Mouse (Mus musculus) megakaryocyte, embryonic 14.5 days (primary cell): ENCODE data around the gene Clybl. TPM values are rescaled to one million over a fixed set of nuclear protein-coding genes. Genes with fewer than 3 reads are reported as not detected.

Source experiments
- H3K27me3 ChIP-seq: replicated peaks from 2 replicates; pipeline ENCODE3; 2012; ENCODE audit warnings: inconsistent platforms
- H3K36me3 ChIP-seq: replicated peaks from 2 replicates; pipeline ENCODE3; 2012; ENCODE audit warnings: low read length, inconsistent platforms, mixed read lengths
- H3K4me1 ChIP-seq: 2 replicates; pipeline ENCODE4 v1.6.1; 2012; ENCODE audit warnings: inconsistent platforms
- H3K4me3 ChIP-seq: replicated peaks from 2 replicates; pipeline ENCODE3; 2012; ENCODE audit warnings: moderate library complexity, mild to moderate bottlenecking, inconsistent platforms
- H3K9me3 ChIP-seq: 2 replicates; pipeline ENCODE4 v1.6.1; 2012; ENCODE audit warnings: inconsistent platforms
- FLI1 ChIP-seq: IDR thresholded peaks from 2 replicates; pipeline ENCODE4 v1.6.1; 2012; ENCODE audit warnings: low read length, inconsistent platforms, mixed read lengths
- GATA1 ChIP-seq: IDR thresholded peaks from 3 replicates; pipeline ENCODE4 v1.6.1; 2012; ENCODE audit warnings: mixed read lengths, low read length, inconsistent platforms, borderline replicate concordance
- polyA plus RNA-seq: library from polyadenylated mRNA; stranded (reverse); fragments of >175 nt; gene quantifications from 2 replicates; pipeline ENCODE4 v1.2.3, GENCODE M21; 2012; ENCODE audit warnings: low replicate concordance; ENCODE audit not compliant: insufficient read depth

Gene Clybl
- polyA plus RNA-seq, 1 experiment, result 8.3 TPM

DNA sequence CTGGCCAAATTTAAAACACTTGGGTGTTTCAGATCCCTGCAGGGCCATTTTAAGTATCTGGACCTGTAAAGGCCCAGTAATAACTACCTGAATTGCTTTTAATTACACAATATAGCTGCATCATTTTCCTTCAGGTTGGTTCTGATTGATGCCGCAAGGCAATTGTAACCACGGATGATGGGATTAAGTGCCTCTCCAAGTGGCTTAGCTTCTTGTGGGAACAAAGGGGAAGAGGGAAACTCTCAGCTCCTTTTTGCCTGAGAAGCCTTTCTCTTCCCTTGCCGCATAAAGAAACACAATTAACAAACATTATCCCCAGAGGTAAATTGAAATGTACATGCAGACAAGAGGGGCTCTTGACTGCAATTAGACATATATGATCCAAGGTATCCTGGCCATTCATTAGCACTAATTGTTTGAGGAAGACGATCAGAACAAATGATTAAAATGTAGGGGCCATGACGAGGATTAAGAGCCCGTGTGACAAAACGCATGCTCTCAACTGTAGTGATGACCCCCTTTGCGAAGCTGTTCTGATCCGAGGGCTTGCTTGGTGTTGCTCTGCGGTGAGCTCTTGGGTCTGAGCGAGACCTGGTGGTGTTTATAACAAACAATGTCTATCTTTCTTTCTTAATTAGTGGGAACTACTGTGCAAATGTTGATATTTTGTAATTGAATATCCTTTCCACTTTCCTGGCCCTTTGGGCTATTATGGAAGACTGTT lies 116.0 kb downstream of the Clybl start:
- Histone ChIP-seq H3K4me3 (no peak overlapping the region), H3K27me3 (no peaks in the 10 kb centered on the region), H3K4me1 (no peaks in the 10 kb centered on the region), H3K9me3 (no peaks in the 10 kb centered on the region), H3K36me3 (no peaks in the 10 kb centered on the region)
- TF ChIP-seq GATA1 (no peak), FLI1 (no peak)

DNA sequence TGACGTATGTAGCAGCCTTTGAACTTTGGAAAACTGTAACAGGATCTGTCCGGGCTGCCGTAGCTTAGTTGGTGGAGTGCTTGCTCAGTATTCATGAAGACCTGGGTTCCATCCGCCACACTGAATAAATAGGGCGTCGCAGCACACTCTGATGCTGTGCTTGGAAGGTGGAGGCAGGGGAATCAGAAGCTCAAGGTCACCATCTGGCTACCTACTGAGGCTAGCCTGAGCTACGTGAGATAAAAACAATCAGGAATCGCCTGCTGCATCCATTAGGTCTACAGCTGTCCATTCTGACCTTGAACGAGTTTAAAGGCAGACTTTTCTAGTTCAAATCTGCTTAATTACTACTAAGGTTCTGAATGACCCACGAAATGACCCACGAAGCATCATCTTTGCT lies 118.8 kb downstream of the Clybl start:
- no peaks in the 10 kb centered on the region for H3K27me3 ChIP-seq
- no peak overlapping the region for H3K4me3 ChIP-seq
- TF ChIP-seq GATA1 (no peak), FLI1 (no peak)
- no peaks in the 10 kb centered on the region for H3K4me1 ChIP-seq
- no peaks in the 10 kb centered on the region for H3K36me3 ChIP-seq
- no peaks in the 10 kb centered on the region for H3K9me3 ChIP-seq

DNA sequence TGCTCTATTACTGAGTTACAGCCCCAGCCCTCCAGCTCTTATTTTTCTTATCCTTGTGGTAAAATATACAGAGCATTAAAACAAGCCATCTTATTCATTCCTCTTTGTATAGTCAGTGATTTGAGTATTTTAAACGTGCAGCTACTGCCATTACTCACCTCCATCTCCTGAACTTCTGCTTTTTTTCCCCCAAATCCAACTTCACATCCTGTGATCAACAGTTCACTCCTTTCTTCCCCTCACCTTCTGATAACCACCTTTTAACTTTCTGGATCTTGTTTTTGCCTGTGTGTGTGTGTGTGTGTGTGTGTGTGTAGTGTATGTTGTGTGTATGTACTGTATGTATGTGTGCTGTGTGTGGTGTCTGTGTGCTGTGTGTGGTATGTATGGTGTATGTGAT lies 122.3 kb downstream of the Clybl start:
- TF ChIP-seq GATA1 (no peak), FLI1 (no peak)
- peaks cover 13% of the 10 kb centered on the region for H3K9me3 ChIP-seq
- no peaks in the 10 kb centered on the region for H3K4me1 ChIP-seq
- H3K36me3 ChIP-seq, result no peaks in the 10 kb centered on the region
- no peak overlapping the region for H3K4me3 ChIP-seq
- no peaks in the 10 kb centered on the region for H3K27me3 ChIP-seq

DNA sequence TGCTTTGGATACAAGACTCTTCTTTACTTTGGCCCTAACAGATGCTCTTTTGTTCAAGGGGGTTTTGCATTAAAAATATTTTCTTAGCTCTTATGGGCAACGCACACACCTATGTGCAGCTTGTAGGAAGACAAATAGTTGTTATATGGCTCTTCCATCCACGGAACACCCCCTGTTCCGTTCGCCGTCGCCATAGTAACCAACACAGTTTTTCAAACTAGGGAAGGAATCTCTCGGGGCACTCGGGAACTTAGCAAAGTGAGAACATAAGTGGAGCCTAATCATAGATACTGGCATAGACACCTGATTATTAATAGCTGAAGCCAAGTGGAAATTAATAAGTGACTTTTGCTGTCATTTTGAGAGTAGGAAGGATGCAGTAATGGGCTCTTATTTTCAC lies 123.6 kb downstream of the Clybl start:
- Histone ChIP-seq H3K4me1 (no peaks in the 10 kb centered on the region), H3K9me3 (peaks cover 13% of the 10 kb centered on the region), H3K4me3 (no peak overlapping the region), H3K27me3 (no peaks in the 10 kb centered on the region), H3K36me3 (no peaks in the 10 kb centered on the region)
- TF ChIP-seq GATA1, result no peak
- TF ChIP-seq FLI1, result no peak

DNA sequence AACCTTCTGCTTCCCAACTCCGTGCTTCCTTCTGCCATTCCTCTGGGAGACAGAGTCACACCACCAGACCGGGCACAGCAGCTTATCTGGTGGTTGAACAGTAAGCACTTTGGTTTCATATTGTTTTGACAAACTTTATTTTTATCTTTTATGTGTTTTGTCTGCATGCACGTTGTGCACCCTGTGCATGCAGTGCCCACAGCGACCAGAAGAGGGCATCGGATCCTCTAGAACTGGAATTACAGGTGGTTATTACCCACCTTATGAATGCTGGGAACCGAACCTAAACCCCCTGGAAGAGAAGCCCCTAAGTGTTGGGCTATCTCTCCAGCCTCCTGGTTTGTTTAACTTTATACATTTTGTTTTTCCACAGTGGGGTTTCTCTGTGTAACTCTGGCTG lies 130.9 kb downstream of the Clybl start:
- Histone ChIP-seq H3K4me1 (no peaks in the 10 kb centered on the region), H3K36me3 (no peaks in the 10 kb centered on the region), H3K27me3 (no peaks in the 10 kb centered on the region), H3K4me3 (no peak overlapping the region), H3K9me3 (peaks cover 18% of the 10 kb centered on the region)
- TF ChIP-seq GATA1, result no peak
- no peak for TF ChIP-seq FLI1

DNA sequence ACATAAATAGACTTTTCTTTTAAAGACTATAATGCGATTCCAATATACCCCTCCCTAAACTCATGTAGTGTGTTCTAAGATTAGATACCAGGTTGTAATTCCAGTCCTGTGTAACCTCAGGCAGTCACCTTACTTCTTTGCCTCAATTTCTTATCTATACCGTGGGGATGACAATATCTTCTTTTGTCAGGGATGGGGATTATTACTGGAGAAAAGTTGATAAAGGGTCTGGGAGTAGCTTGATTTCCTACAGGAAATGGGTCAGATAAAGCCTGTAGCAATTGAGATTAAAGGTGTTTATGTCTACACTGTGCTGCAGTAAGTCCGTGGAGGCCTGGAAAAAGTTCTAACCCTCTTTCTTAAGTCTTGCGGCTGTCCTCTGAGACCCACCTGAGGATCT lies 131.8 kb downstream of the Clybl start:
- H3K27me3 ChIP-seq, result no peaks in the 10 kb centered on the region

DNA sequence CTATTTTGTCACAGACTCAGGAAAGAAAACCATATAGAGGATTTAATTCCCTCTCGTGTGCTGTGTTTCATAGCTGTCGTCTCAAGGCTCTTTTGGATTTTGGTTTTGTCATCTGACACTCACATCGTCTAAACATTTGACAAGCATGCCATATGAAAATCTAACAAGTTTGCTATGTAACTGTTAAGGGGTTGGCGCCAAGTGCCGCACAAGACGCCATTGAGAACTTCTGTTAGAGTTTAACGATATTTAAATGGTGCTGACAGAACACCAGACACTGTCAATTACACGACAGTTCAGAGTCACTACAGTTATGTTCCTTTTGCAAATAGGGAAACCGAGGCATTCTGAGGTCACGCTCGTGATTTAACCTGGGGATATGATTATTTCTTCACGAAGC lies 134.2 kb downstream of the Clybl start:
- H3K27me3 ChIP-seq, result no peaks in the 10 kb centered on the region
- no peaks in the 10 kb centered on the region for H3K36me3 ChIP-seq
- no peak overlapping the region for H3K4me3 ChIP-seq
- no peaks in the 10 kb centered on the region for H3K4me1 ChIP-seq
- H3K9me3 ChIP-seq, result peaks cover 12% of the 10 kb centered on the region
- no peak for TF ChIP-seq FLI1
- no peak for TF ChIP-seq GATA1

More for the DNA sequence above, 131.8 kb downstream of the Clybl start:
- H3K4me3 ChIP-seq, result no peak overlapping the region
- TF ChIP-seq FLI1, result no peak
- TF ChIP-seq GATA1, result no peak
- peaks cover 12% of the 10 kb centered on the region for H3K9me3 ChIP-seq
- no peaks in the 10 kb centered on the region for H3K4me1 ChIP-seq
- no peaks in the 10 kb centered on the region for H3K36me3 ChIP-seq

DNA sequence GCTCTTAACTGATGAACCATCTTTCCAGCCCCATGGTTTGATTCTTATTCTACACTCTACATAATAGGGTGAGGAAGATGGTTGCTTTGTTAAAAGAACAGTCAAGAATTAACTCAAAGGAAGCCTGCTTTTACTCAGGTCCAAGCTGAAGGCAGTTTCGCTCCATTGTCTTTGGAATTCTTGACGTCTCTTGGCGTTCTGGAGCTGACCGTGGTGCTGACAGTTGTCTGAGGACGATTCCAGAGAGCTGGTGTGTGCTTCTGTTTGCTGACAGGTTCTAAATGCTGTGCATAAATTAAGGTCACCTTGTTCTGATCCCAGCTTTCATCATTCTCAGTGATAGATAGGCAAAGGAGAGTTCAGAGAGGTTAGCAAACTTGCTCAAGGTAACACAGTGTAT lies 140.6 kb downstream of the Clybl start:
- TF ChIP-seq FLI1 (no peak), GATA1 (no peak)
- Histone ChIP-seq H3K36me3 (no peaks in the 10 kb centered on the region), H3K9me3 (no peaks in the 10 kb centered on the region), H3K27me3 (no peaks in the 10 kb centered on the region), H3K4me3 (no peak overlapping the region), H3K4me1 (no peaks in the 10 kb centered on the region)

DNA sequence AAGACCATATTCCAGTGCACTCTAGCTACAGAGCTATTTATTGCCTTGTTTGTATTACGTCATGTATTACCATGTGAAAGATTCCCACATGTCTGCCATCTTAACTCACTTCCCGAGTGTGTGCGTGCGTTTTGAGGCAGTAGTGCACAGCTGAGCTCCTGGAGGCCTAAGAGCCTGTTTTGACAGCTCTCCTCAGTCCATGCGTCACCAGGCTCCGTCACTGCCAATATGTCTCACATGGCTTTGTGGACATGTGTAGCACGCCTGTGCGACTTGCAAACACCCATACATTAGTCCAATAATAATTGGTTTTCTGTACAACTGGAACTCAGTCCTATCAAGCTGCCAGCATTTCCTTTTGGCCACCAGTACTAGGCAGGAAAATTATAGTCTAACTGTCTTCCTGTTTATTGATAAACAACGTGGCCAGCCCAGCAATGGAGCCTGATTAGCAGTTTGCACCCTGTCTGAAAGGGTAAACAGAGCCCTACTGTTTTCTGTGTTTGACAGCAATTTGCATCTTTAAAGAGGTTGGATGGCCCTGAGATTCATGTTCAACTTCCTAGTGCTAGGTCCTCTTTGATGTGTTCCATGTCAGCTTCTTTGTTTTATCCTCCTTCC lies 142.4 kb downstream of the Clybl start:
- Histone ChIP-seq H3K36me3 (no peaks in the 10 kb centered on the region), H3K4me1 (no peaks in the 10 kb centered on the region), H3K4me3 (no peak overlapping the region), H3K9me3 (0 out of 2 replicates have a peak, but pooled peaks cover 3% of the 10 kb centered on the region), H3K27me3 (no peaks in the 10 kb centered on the region)
- TF ChIP-seq GATA1 (no peak), FLI1 (no peak)

DNA sequence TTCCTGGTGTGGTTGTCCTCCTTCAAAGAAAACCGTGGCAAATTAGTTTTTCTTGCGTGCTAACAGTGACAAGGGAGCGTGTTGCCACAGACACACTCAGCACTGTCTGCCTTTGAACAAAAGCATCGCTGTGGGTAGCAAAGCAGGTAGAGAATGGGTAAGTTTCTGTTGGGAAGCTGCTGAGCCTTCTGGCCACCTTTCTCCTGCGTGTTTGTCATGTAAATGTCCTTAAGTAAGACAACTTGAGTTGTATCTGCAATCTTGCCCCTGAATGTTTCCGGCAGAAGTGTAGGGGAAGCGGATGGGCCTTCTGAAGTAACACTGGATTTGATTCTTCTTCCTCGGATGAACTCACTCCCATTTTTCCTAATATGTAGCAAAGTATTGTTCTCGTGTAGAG lies 148.6 kb downstream of the Clybl start:
- Histone ChIP-seq H3K4me1 (no peaks in the 10 kb centered on the region), H3K27me3 (no peaks in the 10 kb centered on the region), H3K36me3 (no peaks in the 10 kb centered on the region), H3K9me3 (0 out of 2 replicates have a peak, but pooled peaks cover 3% of the 10 kb centered on the region), H3K4me3 (no peak overlapping the region)
- no peak for TF ChIP-seq FLI1
- no peak for TF ChIP-seq GATA1

DNA sequence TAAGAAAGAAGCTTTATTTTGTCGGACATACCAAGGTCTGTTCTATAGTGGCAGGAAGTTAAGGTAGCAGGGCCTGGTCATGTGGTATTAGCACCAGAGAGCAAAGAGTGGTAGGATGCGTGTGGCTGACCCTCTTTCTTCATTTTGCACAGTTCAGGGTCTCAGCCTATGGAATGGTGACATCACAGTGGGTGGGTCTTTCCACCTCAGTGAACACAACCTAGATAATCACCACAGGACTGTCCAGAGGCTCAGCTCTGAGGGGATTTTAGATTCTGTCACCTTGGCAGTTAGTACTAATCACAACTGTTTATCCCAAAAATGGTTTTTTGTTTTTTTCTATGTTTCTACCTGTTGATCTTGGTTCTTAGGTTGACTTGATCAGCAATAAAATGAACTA lies 149.2 kb downstream of the Clybl start:
- no peak overlapping the region for H3K4me3 ChIP-seq
- TF ChIP-seq GATA1 (no peak), FLI1 (no peak)

More for the DNA sequence above, 149.2 kb downstream of the Clybl start:
- Histone ChIP-seq H3K36me3 (no peaks in the 10 kb centered on the region), H3K9me3 (0 out of 2 replicates have a peak, but pooled peaks cover 3% of the 10 kb centered on the region), H3K4me1 (no peaks in the 10 kb centered on the region), H3K27me3 (no peaks in the 10 kb centered on the region)
